Mouse (Mus musculus): ENCODE data around the gene Egr2.
A peak's percentile ranks its signal among the peaks of the same experiment; 100 is the strongest.

The Egr2 gene

DNA sequence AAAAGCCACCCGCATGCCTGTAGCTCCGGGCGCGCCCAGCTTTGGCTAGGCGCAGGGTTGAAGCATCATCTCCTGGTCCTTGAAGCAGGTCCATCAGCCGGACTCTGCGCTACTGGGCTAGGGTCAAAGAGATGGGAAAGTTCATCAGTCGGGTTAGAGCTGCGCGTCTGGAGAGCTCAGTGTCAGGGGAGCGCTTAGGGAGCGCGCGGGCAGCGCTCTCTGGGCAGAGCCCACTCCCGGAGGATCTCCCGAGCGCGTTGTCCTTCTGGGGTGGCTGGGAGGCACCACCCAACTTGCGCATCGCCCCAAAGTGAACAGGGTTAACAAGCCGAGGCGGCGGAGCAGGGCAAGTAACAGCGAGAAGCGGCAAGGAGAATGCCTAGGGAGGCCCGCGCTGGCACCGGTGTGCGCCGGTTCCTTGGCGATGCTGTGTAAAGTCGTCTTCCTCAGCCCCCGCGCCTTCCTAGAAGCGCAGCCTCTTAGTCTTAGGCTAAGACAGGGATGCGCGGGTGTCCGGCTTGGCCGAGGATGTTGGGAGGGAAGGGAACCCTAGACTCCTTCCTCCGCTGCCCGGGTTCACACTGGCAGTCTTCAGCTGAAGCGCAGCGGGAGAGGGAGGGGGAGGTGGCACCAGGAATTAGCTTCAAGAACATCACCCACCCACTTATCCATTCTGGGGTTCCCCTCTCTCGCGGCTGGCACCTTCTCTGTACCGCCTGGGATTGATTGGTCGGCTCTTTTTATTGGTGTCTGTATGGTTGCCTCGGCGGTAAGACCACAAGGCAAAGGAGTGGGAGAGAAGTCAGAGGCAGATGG is 3.5 kb downstream of the Egr2 start:
- DNase-seq (ENCODE audit: low read depth, low spot score): peak; percentile 31

DNA sequence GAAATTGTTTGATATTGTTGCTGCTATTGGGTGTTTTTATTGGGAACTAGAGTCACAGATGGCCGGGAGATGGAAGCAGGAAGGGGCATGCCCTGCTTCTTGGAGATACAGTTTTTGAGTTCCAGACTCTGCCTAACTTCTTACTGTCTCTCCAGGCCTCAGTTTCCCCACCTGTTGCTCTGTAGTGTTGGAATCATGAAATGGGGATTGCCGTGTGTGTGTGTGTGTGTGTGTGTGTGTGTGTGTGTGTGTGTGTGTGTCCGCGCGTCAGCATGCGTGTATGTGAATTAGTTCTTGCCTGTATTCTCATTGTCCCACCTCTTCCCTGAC is 4.1 kb downstream of the Egr2 start:
- no peak for DNase-seq (ENCODE audit: low read depth, low spot score)

DNA sequence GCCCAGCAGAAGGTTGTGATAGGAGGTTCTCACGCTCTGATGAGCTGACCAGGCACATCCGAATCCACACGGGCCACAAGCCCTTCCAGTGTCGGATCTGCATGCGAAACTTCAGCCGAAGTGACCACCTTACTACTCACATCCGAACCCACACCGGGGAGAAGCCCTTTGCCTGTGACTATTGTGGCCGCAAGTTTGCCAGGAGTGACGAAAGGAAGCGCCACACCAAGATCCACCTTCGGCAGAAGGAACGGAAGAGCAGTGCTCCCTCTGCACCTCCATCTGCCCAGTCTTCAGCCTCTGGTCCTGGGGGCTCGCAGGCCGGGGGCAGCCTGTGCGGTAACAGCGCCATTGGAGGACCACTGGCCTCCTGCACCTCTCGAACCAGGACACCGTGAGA is 5.3 kb downstream of the Egr2 start:
- DNase-seq (ENCODE audit: low read depth, low spot score): no peak

DNA sequence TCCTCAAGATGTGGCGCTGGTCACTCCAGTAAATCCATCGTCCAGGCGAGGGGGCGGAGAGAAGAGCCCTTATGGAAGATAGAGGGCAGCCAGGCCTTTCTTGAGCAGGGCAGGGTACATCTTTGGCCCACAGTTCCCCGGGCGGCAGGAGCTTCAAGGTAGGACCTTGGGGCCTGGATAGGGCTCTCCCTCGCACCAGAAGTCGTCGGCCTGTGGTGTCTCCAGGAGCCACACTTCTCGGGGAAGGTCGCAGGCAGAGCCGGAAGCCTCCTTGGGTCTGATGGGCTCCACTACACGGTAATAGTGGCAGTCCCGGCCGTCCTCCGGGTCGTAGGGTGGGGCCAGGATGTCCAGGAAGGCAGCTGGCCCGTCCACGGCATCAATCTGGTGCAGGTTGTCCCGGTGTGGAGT is 12.6 kb downstream of the Egr2 start:
- DNase-seq (ENCODE audit: low read depth, low spot score): no peak

DNA sequence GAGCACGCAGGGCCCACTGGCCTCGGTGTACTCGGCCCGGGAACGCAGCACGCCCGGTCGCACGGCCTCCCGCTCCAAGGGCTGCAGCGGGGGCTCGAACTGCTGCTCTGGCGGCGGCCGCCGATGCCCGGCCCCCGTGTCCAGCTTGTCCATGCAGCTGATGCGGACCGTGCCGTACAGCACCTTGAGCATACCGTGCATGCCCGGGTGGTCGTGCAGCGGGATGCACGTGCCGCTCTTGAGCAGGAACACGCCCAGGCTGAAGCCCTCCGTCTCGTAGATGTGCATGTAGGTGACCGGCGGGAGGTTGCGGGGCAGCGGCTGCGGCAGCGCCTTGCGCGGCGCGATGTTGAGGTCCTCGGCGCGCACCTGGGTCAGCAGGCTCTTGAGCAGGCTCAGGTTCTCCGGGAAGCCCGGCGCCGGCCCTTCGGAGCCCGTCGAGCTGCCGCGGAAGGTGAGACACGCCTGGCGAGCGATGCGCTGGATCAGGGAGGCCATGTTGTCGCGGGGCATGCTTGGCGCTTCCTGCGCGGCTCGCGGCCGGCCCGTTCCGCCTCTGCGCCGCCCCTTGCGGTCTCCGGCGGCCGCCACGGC is 13.1 kb downstream of the Egr2 start:
- peak; percentile 29 for DNase-seq (ENCODE audit: low read depth, low spot score)

DNA sequence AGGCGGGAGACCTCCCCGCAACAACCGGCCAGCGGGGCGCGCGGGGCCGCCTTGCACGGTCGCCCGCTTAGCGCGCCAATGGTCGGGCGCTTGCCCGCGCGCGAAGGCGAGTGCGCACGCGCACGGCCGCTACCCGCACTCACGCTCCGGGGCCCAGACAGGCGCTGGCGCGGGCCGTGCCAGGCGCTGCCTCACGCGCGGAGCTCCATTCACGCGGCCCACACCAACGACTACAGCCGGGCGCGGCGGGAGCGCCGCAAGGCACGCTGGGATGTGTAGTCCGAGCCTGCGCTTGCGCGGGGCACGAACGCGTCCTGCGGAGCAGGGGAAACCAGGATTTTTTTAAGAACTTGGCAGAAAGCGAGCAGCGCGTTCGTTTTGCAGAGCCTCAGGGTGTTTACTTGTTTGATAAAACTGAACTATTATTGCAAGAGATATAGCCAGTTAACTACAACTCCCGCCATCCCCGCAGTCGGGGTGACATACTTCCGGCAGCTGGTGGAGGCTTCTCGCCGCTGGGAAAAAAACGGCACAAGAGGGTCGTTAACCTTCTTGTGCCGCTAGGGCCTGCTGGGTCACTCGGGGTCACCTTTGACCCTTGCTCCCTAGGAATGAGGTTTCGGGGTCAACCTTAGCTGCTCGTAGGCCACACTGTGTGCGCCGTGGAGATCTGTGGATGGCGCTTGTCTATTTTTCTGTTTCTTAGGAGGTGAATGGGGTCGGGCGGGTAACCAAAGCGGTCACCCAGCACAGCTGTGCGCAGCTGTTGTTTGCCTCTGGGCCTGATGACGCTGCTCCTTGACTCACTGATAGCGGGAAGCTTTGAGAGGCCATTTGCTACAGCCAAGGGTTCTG is 13.8 kb downstream of the Egr2 start, which contains the start of gene Ado:
Gene Ado (minus strand): TSS at position 79 of the 855 bp plus-strand sequence.
- DNase-seq (ENCODE audit: low read depth, low spot score): peak; percentile 87

DNA sequence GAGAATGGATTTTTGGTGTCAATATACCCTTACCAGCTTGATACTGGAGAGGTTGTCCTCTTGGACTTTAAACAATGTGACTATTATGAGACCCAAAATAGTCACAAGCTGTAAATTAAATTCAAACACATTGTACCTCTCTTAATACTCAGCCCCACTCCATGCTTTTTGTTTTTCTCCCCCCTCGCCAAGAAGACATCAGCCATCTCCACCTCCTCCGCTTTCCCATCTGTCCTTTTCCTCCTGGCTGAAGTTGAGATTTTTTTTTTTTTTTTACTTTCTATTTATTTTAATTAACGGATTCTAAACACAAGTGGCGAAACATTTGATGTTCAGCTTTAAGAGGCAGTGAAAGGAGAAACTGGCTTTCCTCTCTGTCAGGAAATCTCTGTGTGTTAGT is 22.8 kb downstream of the Egr2 start:
- no peak for DNase-seq (ENCODE audit: low read depth, low spot score)

DNA sequence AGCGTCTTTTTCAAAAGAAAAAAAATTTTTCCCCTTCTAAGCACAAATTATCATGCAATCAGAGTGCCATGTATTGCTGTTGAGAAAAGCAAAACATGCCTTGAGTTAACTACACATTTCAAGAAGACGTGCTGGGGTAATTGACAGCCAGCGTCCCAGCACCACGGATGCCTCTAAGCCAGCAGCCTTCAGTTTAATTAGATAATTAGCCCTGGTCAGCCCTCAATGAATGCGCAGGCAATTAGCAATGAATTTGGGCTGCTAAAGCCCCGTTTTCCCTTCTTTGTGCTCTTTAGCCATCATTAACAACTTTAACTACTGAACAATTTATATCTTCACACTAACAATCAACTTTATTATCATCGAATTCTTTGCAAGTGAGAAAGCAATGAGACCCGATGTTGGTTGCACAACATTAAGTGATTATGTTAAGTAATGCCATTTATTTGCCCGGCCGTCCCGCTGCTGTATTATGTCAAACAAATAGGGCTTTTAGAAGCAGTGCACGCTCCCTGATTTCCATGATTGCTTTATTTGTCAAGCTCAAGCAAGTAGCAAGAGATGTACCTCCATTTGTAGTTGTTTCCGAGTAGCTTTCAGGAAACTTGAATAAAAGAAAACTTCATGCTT is 24.6 kb downstream of the Egr2 start:
- DNase-seq (ENCODE audit: low read depth, low spot score): no peak

DNA sequence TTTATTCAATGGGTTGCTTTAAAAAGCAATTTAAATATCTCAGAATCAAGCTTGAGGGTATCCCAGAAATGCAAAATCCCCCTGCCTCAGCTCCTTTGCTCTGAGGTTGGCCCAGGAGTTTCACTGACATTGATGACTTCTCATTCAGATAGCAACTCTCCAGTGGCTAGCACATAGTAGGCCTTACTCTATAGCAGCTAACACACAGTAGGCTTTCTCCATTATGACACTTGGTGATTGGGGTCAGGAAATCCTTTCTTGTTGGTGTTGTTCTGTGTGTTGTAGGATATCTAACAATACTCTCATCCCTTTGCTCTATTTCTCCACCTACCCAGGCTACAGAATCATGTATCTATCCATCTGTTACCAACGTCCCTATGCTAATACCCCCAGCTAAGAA is 25.9 kb downstream of the Egr2 start:
- DNase-seq (ENCODE audit: low read depth, low spot score): no peak

DNA sequence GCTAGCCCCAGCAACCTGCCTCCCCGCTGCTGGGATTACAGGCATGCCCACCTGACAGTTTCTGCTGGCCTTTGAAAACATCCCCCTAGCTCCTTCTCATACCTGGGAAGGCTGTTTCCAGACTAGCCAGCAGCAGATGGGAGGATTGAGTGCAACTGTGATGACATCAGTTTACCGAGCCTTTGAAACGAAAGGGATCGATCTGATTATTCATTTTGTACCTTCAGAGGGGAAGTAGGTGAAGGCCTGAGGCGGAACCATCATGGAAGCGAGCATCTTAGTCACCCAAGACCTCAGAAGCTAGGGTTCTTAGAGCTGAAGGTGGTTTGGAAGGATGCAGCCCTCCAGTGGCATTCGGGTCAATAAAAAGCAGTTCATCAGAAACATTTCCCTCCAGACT is 29.2 kb downstream of the Egr2 start:
- no peak for DNase-seq (ENCODE audit: low read depth, low spot score)

DNA sequence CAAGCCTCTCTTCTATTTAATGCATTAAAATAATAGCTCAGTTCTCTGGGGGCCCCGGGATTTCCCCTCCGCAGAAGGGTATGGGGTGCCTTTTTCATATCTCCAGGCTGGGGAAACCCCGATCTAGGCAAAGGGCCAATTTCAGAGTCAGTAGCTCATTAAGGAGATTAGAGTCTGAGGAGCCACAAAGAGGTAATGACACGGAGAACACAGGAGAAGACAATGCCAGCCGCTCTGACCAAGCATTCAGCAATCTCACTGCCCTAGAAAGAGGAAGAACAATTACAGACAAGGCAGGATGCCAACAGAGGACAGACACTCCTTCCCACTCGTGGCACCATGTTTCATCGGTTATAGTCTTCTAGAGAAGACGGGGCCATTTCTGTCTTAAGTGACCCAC is 30.8 kb downstream of the Egr2 start:
- DNase-seq (ENCODE audit: low read depth, low spot score): no peak

DNA sequence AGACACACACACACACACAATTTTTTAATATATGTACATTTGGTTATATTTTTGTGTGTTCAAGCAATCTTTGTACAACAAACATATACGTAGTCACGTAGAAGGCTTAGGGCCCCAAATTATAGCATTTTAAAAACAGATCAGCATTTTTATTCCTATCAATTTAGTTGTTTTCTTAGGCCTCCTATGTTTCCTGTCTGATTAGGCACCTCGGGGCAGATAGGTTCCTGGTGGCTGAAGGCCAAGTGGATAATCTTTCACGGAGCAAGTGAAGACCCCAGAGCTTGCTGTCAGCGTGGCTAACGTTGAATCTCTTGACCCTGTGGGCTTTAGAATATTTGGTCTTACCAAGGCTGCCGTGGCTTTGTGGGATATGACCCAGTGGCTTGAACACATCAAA is 34.3 kb downstream of the Egr2 start:
- DNase-seq (ENCODE audit: low read depth, low spot score): no peak

DNA sequence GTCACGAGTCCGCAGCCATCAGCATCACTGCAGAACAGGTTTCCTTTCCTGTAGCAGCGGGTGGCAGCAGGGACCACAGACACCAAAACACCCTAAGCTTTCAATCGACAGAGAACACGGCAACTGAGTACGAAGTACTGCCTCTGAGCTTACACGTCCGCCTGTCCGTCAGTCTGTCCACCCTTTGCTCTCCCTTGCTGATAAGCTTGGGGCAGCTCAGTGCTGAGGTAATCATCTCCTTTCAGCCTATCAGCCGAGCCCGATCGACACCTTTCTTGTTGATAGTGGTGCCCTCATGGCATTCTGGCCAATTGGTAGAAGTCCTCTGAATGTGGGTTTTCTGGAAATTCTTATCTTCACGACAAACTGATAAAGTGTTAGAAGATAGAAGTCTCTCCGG is 36.2 kb downstream of the Egr2 start:
- no peak for DNase-seq (ENCODE audit: low read depth, low spot score)

DNA sequence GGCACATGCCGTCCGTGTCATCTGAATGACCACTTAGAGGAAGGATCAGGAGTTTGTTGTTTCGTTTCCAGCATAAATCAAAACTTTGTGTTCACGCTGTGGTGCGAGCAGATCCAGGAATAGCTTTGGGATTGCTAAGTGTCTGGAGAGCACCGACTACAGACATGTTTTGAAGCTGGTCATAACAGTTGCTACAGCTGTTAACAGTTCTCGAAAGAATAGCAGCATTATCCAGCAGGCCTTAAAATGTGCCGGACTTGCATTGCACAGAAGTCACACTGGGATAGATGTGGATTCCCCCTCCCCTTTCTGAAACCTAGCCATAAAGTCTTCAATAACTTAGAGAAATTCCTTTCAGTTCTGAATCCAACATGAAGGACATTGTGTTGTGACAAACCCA is 38.0 kb downstream of the Egr2 start:
- no peak for DNase-seq (ENCODE audit: low read depth, low spot score)

DNA sequence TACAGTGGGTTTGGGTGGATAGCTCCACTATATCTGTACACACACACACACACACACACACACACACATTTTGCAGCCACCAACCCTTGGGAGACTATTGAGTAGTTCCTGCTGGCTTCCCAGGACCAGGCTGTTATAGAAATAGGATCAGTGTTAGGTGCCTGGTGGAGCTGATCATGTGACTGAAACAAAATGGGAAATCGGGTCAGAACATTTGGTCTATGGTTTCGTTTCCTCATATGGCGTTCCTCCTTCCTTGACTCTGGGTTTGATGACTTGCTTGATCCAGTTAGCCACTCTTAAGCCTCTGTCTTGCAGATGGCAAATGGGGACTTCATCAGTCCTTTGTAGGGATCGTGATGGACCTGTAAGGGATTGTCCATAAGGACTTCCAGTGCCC is 44.6 kb downstream of the Egr2 start:
- DNase-seq (ENCODE audit: low read depth, low spot score): no peak

DNA sequence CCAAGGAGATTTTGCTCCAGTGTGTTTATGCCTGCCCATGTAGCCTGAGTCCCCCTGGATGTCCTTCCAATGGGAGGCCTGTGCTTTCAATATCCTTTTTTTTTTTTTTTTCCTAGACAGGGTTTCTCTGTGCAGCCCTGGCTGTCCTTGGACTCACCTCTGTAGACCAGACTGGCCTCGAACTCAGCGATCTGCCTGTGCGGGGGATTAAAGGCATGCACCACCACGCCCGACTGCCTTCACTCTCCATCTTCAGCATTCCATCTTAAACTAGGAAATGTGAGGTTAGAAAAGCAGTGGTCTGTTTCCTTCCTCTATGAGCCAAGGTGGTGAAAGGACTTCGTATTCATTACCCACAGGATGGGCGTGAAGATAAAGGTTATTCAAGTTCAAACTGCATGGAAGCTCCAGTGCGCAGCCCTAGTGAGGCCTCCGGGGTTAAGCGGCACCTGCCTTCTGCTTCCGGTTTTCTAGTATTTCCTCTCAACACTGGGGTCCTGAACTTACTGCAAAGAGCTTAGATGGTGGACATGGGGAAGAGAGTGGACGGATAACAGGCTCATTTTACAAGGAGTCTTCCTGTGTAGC is 46.5 kb downstream of the Egr2 start:
- DNase-seq (ENCODE audit: low read depth, low spot score): peak; percentile 46

DNA sequence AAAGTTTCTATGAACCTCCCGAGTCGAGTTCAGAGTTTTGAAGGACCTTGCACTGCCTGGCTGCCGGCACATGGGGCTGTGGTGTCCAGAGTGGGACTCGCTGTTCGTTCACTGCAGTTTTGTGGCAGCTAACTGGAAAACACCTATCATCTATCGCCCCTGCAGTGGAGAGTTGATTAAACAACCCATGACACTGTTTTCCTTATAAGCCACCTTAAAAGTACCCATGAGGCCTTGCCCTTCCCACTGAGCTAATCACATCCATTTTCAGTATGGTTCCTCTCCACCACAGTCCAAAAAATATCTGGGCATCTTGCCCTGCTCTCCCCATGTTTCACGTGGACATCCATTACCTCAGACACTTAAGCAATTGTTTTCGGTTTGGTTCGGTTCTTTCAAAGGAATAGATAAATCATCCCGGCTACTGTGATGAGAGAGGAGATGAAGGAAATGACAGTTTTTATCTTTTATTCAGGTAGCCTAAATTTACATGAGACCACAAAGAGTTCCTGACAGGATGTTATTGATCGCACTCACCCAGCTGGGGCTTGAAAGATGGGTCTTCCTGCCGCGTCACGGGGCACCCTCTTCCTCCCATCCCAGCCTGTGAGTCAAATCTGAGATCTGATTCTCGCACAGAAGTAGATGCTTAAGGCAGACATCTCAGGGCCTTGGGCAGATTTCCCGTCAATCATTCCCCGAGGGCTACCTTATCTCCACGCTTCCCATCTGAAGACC is 50.8 kb downstream of the Egr2 start:
- no peak for DNase-seq (ENCODE audit: low read depth, low spot score)

Measured in ES-CJ7 (cell line).